Mouse (Mus musculus) midbrain, embryonic 13.5 days (tissue): ENCODE results near the gene Inpp4a. TPM values are rescaled to one million over a fixed set of nuclear protein-coding genes. Genes with fewer than 3 reads are reported as not detected.

ENCODE experiments used
- ATAC-seq: fragments of 200-750 bp; cut with Nextera tagmentation; 2 replicates; pipeline ENCODE4 v1.8.0; 2017; ENCODE audit warnings: mild to moderate bottlenecking, moderate TSS enrichment, moderate library complexity
- H3K27ac ChIP-seq: fragments of 300-500 bp; sonication (generic); 2 replicates; pipeline ENCODE4 v1.5.1; 2015; ENCODE audit warnings: inconsistent platforms, mild to moderate bottlenecking, moderate library complexity
- H3K27me3 ChIP-seq: fragments of 300-500 bp; sonication (generic); 2 replicates; pipeline ENCODE4 v1.6.1; 2015; ENCODE audit warnings: mild to moderate bottlenecking, inconsistent platforms
- H3K36me3 ChIP-seq: fragments of 300-500 bp; sonication (generic); 2 replicates; pipeline ENCODE4 v1.6.1; 2015; ENCODE audit warnings: mild to moderate bottlenecking, inconsistent platforms
- H3K4me1 ChIP-seq: fragments of 300-500 bp; sonication (generic); replicated peaks from 2 replicates; pipeline ENCODE4 v1.6.1; 2015; ENCODE audit warnings: inconsistent platforms
- H3K4me2 ChIP-seq: fragments of 300-500 bp; sonication (generic); replicated peaks from 2 replicates; pipeline ENCODE4 v1.6.1; 2015; ENCODE audit warnings: moderate library complexity, mild to moderate bottlenecking, inconsistent platforms
- H3K4me3 ChIP-seq: fragments of 300-500 bp; sonication (generic); replicated peaks from 2 replicates; pipeline ENCODE4 v1.5.1; 2015; ENCODE audit warnings: mild to moderate bottlenecking, inconsistent platforms
- H3K9ac ChIP-seq: fragments of 300-500 bp; sonication (generic); replicated peaks from 2 replicates; pipeline ENCODE4 v1.6.1; 2015; ENCODE audit warnings: mild to moderate bottlenecking, inconsistent platforms
- H3K9me3 ChIP-seq: fragments of 300-500 bp; sonication (generic); 2 replicates; pipeline ENCODE4 v1.6.1; 2016; ENCODE audit warnings: mild to moderate bottlenecking, inconsistent platforms
- WGBS: fragments of 180-500 bp; shearing (Covaris S2); methylation state at CpG from one replicate; pipeline ENCODE4 v1.1.7; 2015; 5-methylcytosine and 5-hydroxymethylcytosine counted together
- polyA plus RNA-seq: library from polyadenylated mRNA; unstranded; fragments of >200 nt; fragmentation: Nextera tagmentation; extraction: Ambion mirVana; gene quantifications from 2 replicates; pipeline ENCODE4 v1.2.1, GENCODE M21; 2015

Gene Inpp4a
- polyA plus RNA-seq, 1 experiment from 2014 or later = 52.0 TPM

GRCm38 (mm10) chr1:37344223-37344916, 44.7 kb downstream of the Inpp4a start:
- 89% methylated on average over 6 of the region's 6 CpGs for WGBS
- H3K9me3 ChIP-seq = no peaks in the 10 kb centered on the region
- H3K4me2 ChIP-seq = no peak overlapping the region
- ATAC-seq = no peak
- no peak overlapping the region for H3K9ac ChIP-seq
- H3K4me3 ChIP-seq = no peak overlapping the region
- no peak overlapping the region for H3K27ac ChIP-seq
- no peaks in the 10 kb centered on the region for H3K36me3 ChIP-seq
- no peaks in the 10 kb centered on the region for H3K27me3 ChIP-seq
- H3K4me1 ChIP-seq = no peaks in the 10 kb centered on the region

GRCm38 (mm10) chr1:37347361-37348080, 47.9 kb downstream of the Inpp4a start:
- Histone ChIP-seq H3K36me3 (no peaks in the 10 kb centered on the region), H3K9me3 (no peaks in the 10 kb centered on the region), H3K4me2 (no peak overlapping the region), H3K4me1 (peaks cover 8% of the 10 kb centered on the region; the same call in 1 of the 2 replicates), H3K9ac (no peak overlapping the region), H3K27me3 (no peaks in the 10 kb centered on the region), H3K4me3 (no peak overlapping the region), H3K27ac (no peak overlapping the region)
- 82% methylated on average over 9 of the region's 9 CpGs for WGBS
- ATAC-seq = no peak

GRCm38 (mm10) chr1:37350886-37351651, 51.4 kb downstream of the Inpp4a start:
- Histone ChIP-seq H3K27me3 (no peaks in the 10 kb centered on the region), H3K9me3 (no peaks in the 10 kb centered on the region), H3K4me1 (peaks cover 8% of the 10 kb centered on the region; the same call in 1 of the 2 replicates), H3K36me3 (no peaks in the 10 kb centered on the region), H3K4me3 (no peak overlapping the region), H3K27ac (no peak overlapping the region), H3K9ac (no peak overlapping the region), H3K4me2 (no peak overlapping the region)
- ATAC-seq = peak; percentile 43; the same call in 1 of the 2 replicates
- WGBS = 63% methylated on average over 7 of the region's 7 CpGs

GRCm38 (mm10) chr1:37351961-37352360, 52.3 kb downstream of the Inpp4a start:
- no peak for ATAC-seq
- WGBS = 93% methylated on average over 2 of the region's 2 CpGs

DNA sequence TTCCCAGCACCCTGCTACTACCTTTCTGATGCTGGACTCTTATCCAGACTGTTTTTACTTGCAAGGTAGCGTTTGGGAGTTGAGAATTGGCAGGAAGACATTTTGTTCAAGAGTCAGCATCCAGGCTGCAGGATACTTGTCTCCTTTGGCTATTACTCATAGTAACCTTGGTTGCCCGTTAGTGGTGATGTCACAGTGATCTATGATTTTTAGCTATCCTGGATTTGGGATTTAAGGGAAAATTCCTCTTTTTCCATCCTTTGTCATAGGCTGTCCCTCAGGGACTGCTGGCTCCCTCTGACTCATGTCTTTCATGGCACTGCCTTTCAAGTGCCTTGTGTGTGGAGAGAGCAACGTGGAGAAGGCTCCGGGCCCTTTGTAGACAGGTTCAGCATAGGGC, 53.8 kb downstream of the Inpp4a start:
- H3K4me2 ChIP-seq = no peak overlapping the region
- 81% methylated on average over 4 of the region's 4 CpGs for WGBS
- H3K27ac ChIP-seq = no peak overlapping the region
- H3K9me3 ChIP-seq = no peaks in the 10 kb centered on the region
- H3K9ac ChIP-seq = no peak overlapping the region
- no peak overlapping the region for H3K4me3 ChIP-seq
- peaks cover 7% of the 10 kb centered on the region for H3K36me3 ChIP-seq
- H3K4me1 ChIP-seq = peaks cover 8% of the 10 kb centered on the region; the same call in 1 of the 2 replicates
- no peak for ATAC-seq
- no peaks in the 10 kb centered on the region for H3K27me3 ChIP-seq

More at GRCm38 (mm10) chr1:37351961-37352360, 52.3 kb downstream of the Inpp4a start:
- H3K4me1 ChIP-seq = peaks cover 8% of the 10 kb centered on the region; the same call in 1 of the 2 replicates
- no peaks in the 10 kb centered on the region for H3K27me3 ChIP-seq
- no peak overlapping the region for H3K9ac ChIP-seq
- no peak overlapping the region for H3K4me2 ChIP-seq
- no peaks in the 10 kb centered on the region for H3K9me3 ChIP-seq
- H3K27ac ChIP-seq = no peak overlapping the region
- H3K4me3 ChIP-seq = no peak overlapping the region
- no peaks in the 10 kb centered on the region for H3K36me3 ChIP-seq

GRCm38 (mm10) chr1:37355492-37355891, 55.8 kb downstream of the Inpp4a start:
- H3K4me3 ChIP-seq = no peak overlapping the region
- no peak for ATAC-seq
- H3K36me3 ChIP-seq = peaks cover 18% of the 10 kb centered on the region
- H3K9me3 ChIP-seq = no peaks in the 10 kb centered on the region
- peaks cover 7% of the 10 kb centered on the region; the same call in 1 of the 2 replicates for H3K4me1 ChIP-seq
- H3K9ac ChIP-seq = no peak overlapping the region
- WGBS = 92% methylated on average over 3 of the region's 3 CpGs
- H3K4me2 ChIP-seq = no peak overlapping the region
- H3K27ac ChIP-seq = no peak overlapping the region
- no peaks in the 10 kb centered on the region for H3K27me3 ChIP-seq

- H3K4me3 ChIP-seq = no peak overlapping the region
- 87% methylated on average over 3 of the region's 3 CpGs for WGBS
These were observed 56.6 kb downstream of the Inpp4a start for GRCm38 (mm10) chr1:37356305-37356704.

GRCm38 (mm10) chr1:37357173-37357572, 57.5 kb downstream of the Inpp4a start:
- 89% methylated on average over 6 of the region's 6 CpGs for WGBS
- Histone ChIP-seq H3K9me3 (no peaks in the 10 kb centered on the region), H3K4me3 (no peak overlapping the region), H3K36me3 (peaks cover 18% of the 10 kb centered on the region), H3K27ac (no peak overlapping the region), H3K9ac (no peak overlapping the region), H3K4me1 (no peaks in the 10 kb centered on the region), H3K27me3 (no peaks in the 10 kb centered on the region), H3K4me2 (no peak overlapping the region)
- ATAC-seq = no peak

More at GRCm38 (mm10) chr1:37356305-37356704, 56.6 kb downstream of the Inpp4a start:
- H3K9me3 ChIP-seq = no peaks in the 10 kb centered on the region
- H3K27ac ChIP-seq = no peak overlapping the region
- H3K36me3 ChIP-seq = peaks cover 18% of the 10 kb centered on the region
- no peak overlapping the region for H3K9ac ChIP-seq
- no peak overlapping the region for H3K4me2 ChIP-seq
- H3K4me1 ChIP-seq = 0 out of 2 replicates have a peak, but pooled peaks cover 1% of the 10 kb centered on the region
- no peak for ATAC-seq
- H3K27me3 ChIP-seq = no peaks in the 10 kb centered on the region

DNA sequence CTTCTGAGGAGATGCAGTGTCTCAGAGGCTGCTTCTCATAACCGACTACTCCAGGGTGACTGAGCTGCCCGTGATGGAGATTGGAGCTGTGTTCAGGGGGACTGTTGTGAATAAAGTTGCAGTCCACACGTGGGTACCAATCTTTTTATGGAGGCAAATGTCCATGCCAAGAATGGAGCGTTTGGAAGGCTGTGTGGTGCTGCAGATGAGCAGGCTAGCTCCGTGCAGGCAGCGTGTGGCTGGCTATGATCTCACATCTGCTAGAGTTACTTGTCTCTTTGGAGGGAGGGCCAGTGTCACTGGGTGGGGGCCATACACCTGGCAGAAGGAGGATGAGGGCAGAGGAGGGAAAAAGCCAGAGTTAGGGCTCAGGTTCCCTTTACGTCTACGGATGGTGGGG, 59.0 kb downstream of the Inpp4a start:
- Histone ChIP-seq H3K9me3 (no peaks in the 10 kb centered on the region), H3K36me3 (peaks cover 24% of the 10 kb centered on the region), H3K9ac (no peak overlapping the region), H3K4me3 (no peak overlapping the region), H3K27me3 (no peaks in the 10 kb centered on the region), H3K4me2 (no peak overlapping the region), H3K27ac (no peak overlapping the region), H3K4me1 (no peaks in the 10 kb centered on the region)
- 90% methylated on average over 8 of the region's 8 CpGs for WGBS
- ATAC-seq = no peak

DNA sequence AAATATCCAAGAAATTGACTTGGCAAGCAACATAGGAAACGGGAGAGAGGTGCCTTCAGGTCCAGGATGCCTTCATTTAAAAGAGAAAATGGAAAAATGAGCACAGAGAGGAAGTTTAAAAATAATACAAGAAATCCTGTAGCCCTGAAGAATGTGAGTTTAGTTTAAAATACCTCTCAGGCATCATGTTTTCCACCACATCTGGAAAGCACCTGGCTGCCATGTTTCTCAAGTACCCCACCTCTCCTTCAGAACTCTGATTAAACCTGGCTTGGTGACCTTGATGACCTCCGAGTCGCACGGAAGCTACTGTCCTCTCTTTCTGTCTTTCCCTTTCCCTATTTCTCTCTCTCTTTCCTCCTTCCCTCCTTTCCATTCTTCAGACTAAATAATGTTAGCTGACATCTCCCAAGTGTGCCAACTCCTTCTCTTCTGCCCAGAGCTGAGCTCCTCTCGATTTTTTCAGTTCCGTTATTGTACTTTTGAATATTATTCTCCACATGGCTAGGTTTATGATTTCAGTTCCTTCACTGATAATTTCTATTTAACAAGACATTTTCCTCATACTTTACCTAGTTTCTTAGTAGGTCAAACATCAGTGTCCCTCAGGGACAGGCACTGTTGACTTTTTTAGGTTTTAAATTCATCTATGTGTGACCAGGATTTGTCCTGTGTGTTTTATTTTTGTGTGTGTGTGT, 59.9 kb downstream of the Inpp4a start:
- H3K4me3 ChIP-seq = no peak overlapping the region
- no peaks in the 10 kb centered on the region for H3K9me3 ChIP-seq
- H3K4me1 ChIP-seq = no peaks in the 10 kb centered on the region
- H3K4me2 ChIP-seq = no peak overlapping the region
- H3K9ac ChIP-seq = no peak overlapping the region
- H3K27me3 ChIP-seq = no peaks in the 10 kb centered on the region
- no peak overlapping the region for H3K27ac ChIP-seq
- 92% methylated on average over 6 of the region's 6 CpGs for WGBS
- peaks cover 27% of the 10 kb centered on the region for H3K36me3 ChIP-seq
- ATAC-seq = no peak

DNA sequence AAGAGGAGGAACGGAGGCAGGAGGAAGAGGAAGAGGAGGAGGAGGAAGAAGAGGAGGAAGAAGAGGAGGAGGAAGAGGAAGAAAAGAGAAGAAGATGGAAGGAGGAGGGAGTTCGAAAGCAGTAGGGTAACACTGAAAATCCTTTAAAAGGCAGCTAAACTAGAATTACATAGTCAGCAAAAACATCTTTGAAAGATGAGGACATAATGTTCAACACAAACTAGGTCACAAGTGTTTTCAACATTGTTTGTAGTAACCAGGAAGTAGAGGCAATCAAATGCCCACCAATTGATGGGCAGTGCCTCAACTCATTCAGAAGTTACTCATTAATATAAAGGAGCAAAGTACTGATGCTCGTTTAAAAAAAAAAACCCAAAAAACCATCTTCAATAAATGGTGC, 61.1 kb downstream of the Inpp4a start:
- H3K4me3 ChIP-seq = no peak overlapping the region
- H3K27ac ChIP-seq = no peak overlapping the region
- no peak for ATAC-seq
- no peak overlapping the region for H3K9ac ChIP-seq
- H3K9me3 ChIP-seq = no peaks in the 10 kb centered on the region
- H3K4me1 ChIP-seq = no peaks in the 10 kb centered on the region
- peaks cover 27% of the 10 kb centered on the region for H3K36me3 ChIP-seq
- 92% methylated on average over 3 of the region's 3 CpGs for WGBS
- H3K4me2 ChIP-seq = no peak overlapping the region
- H3K27me3 ChIP-seq = no peaks in the 10 kb centered on the region
